Mouse (Mus musculus) adrenal gland, postnatal 36 days (tissue): ENCODE data around the gene Cenpx. TPM values are rescaled to one million over a fixed set of nuclear protein-coding genes. Genes with fewer than 3 reads are reported as not detected.
A peak's percentile ranks its signal among the peaks of the same experiment; 100 is the strongest.
"Not testable (repeated sequence)": the region's sequence is repeated elsewhere in the genome, so short reads cannot be mapped to it uniquely, and the experiment has no call there.

Experiments
- DNase-seq, 2 experiments: peaks; one replicate each; pipeline ENCODE4 v3.0.0; 2021; ENCODE audit warnings: mixed read lengths in 1 of 2
- long read RNA-seq, 2 experiments: library from polyadenylated mRNA; stranded (forward); transcript quantifications; one replicate each; pipeline ENCODE4 v2.0.0; 2021; ENCODE audit warnings: borderline sequencing depth in 2 of 2
- total RNA-seq, 2 experiments: library from RNA; stranded (reverse); gene quantifications; 2 replicates each; pipeline ENCODE4 v1.2.3; 2021

The Cenpx gene
- 10 to 100 TPM; 52.1 to 60.4 TPM for total RNA-seq
- long read RNA-seq, experiment 1, transcript Cenpx-202 (5 exons, 606 nt): major isoform, 44 of 65 reads
- long read RNA-seq, experiment 1, partial matches to known transcripts: 3 of 65 reads
- long read RNA-seq, experiment 1, other reads (novel, unspliced or antisense): 14 of 65 reads
- long read RNA-seq, experiment 2, transcript Cenpx-202 (5 exons, 606 nt): major isoform, 30 of 44 reads
- long read RNA-seq, experiment 2, partial matches to known transcripts: 3 of 44 reads
- long read RNA-seq, experiment 2, other reads (novel, unspliced or antisense): 8 of 44 reads

- DNase-seq: peak; percentile 96 to 98
Measured at GRCm38 (mm10) chr11:120713580-120714518, at the start of gene Cenpx, which contains the start of gene Lrrc45. TSS of gene Cenpx (minus strand) at chr11:120713738. TSS of gene Lrrc45 (plus strand) at chr11:120713925.

GRCm38 (mm10) chr11:120762672-120763041 is 49.1 kb upstream of the Cenpx start, which contains the start of gene Hmga1b:
TSS of gene Hmga1b (plus strand) at chr11:120762794.
- DNase-seq: not testable (repeated sequence)

- peak; percentile 27 to 39 for DNase-seq
Measured at GRCm38 (mm10) chr11:120761811-120762671, 48.5 kb upstream of the Cenpx start.

GRCm38 (mm10) chr11:120760236-120760635 is 46.7 kb upstream of the Cenpx start:
- DNase-seq: no peak

- DNase-seq: no peak
Measured at GRCm38 (mm10) chr11:120751606-120752005, 38.1 kb upstream of the Cenpx start.

GRCm38 (mm10) chr11:120749430-120749829 is 35.9 kb upstream of the Cenpx start:
- DNase-seq: peak; percentile 55 to 57

GRCm38 (mm10) chr11:120747974-120748373 is 34.4 kb upstream of the Cenpx start:
- no peak for DNase-seq

GRCm38 (mm10) chr11:120744121-120744701 is 30.7 kb upstream of the Cenpx start:
- DNase-seq: no peak

- DNase-seq: peak; percentile 70 to 71
Measured at GRCm38 (mm10) chr11:120740981-120741380, 27.4 kb upstream of the Cenpx start.

GRCm38 (mm10) chr11:120736424-120736823 is 22.9 kb upstream of the Cenpx start:
- no peak for DNase-seq

- peak; percentile 78 to 79 for DNase-seq
Measured at GRCm38 (mm10) chr11:120733521-120733920, 20.0 kb upstream of the Cenpx start.

GRCm38 (mm10) chr11:120731858-120732680 is 18.5 kb upstream of the Cenpx start, which contains the start of gene Cbr2:
TSS of gene Cbr2 (minus strand) at chr11:120732114.
- no peak for DNase-seq

- DNase-seq: no peak
Measured at GRCm38 (mm10) chr11:120731395-120731794, 17.9 kb upstream of the Cenpx start.

- DNase-seq: no peak
Measured at GRCm38 (mm10) chr11:120730331-120730870, 16.9 kb upstream of the Cenpx start.

GRCm38 (mm10) chr11:120729432-120730050 is 16.0 kb upstream of the Cenpx start:
- peak; percentile 59 to 67 for DNase-seq

- no peak for DNase-seq
Measured at GRCm38 (mm10) chr11:120728530-120729240, 15.1 kb upstream of the Cenpx start.

GRCm38 (mm10) chr11:120727564-120727963 is 14.0 kb upstream of the Cenpx start:
- DNase-seq: no peak

- DNase-seq: peak; percentile 93 to 94
Measured at GRCm38 (mm10) chr11:120727169-120727527, 13.6 kb upstream of the Cenpx start, which contains the start of gene Dcxr. TSS of gene Dcxr (minus strand) at chr11:120727281.
